Mouse (Mus musculus) ES-E14 (cell line): ENCODE measurements at regions not wholly inside any gene's neighbourhood (a gene's known extent, or its start where the extent isn't known, plus 50 kb on each side); places are given as distances from the start of the nearest gene placed in this dataset.

Experiments used
- CHD2 ChIP-seq: IDR thresholded peaks from 2 replicates; pipeline ENCODE4 v1.6.1; 2014; ENCODE audit warnings: mild to moderate bottlenecking, low read depth, low read length, inconsistent platforms
- HCFC1 ChIP-seq: IDR thresholded peaks from 2 replicates; pipeline ENCODE4 v1.6.1; 2012; ENCODE audit warnings: low read length, inconsistent platforms, borderline replicate concordance; ENCODE audit not compliant: insufficient read depth
- MAFK ChIP-seq: IDR thresholded peaks from 2 replicates; pipeline ENCODE4 v1.6.1; 2014; ENCODE audit warnings: mild to moderate bottlenecking, low read depth, low read length, inconsistent platforms; ENCODE audit not compliant: insufficient read depth
- ZC3H11A ChIP-seq: IDR thresholded peaks from 2 replicates; pipeline ENCODE4 v1.6.1; 2012; ENCODE audit warnings: low read depth, mild to moderate bottlenecking, inconsistent platforms, low read length, borderline replicate concordance
- ZNF384 ChIP-seq: IDR thresholded peaks from 2 replicates; pipeline ENCODE4 v1.6.1; 2012; ENCODE audit warnings: low read depth, low read length, inconsistent platforms

- TF ChIP-seq HCFC1, result no peak
- no peak for TF ChIP-seq MAFK
- TF ChIP-seq ZNF384, result no peak
- 0 out of 2 replicates have a peak, but pooled peaks have one; percentile 11 for TF ChIP-seq ZC3H11A
- TF ChIP-seq CHD2, result no peak
Observed at GRCm38 (mm10) chr9:26121986-26122385, 611.5 kb upstream of the B3gat1 start.
